Mouse (Mus musculus) hindbrain, embryonic 10.5 days (tissue): ENCODE measurements at regions not wholly inside any gene's neighbourhood (a gene's known extent, or its start where the extent isn't known, plus 50 kb on each side); places are given as distances from the start of the nearest gene placed in this dataset.
A peak's percentile ranks its signal among the peaks of the same experiment; 100 is the strongest.

Source experiments
- DNase-seq: peaks from one replicate; pipeline ENCODE4 v3.0.0-alpha.2; 2017; ENCODE audit warnings: low spot score
- H3K27ac ChIP-seq: fragments of 300-500 bp; sonication (generic); 2 replicates; pipeline ENCODE4 v1.5.1; 2016; ENCODE audit warnings: mild to moderate bottlenecking, moderate library complexity
- H3K27me3 ChIP-seq: fragments of 300-500 bp; sonication (generic); 2 replicates; pipeline ENCODE4 v1.6.1; 2016; ENCODE audit warnings: mild to moderate bottlenecking; ENCODE audit not compliant: poor library complexity, insufficient read depth, severe bottlenecking
- H3K36me3 ChIP-seq: fragments of 300-500 bp; sonication (generic); 2 replicates; pipeline ENCODE4 v1.6.1; 2016; ENCODE audit warnings: mild to moderate bottlenecking, moderate library complexity
- H3K4me1 ChIP-seq: fragments of 300-500 bp; sonication (generic); replicated peaks from 2 replicates; pipeline ENCODE4 v1.6.1; 2016; ENCODE audit warnings: mild to moderate bottlenecking
- H3K4me3 ChIP-seq: fragments of 300-500 bp; sonication (generic); 2 replicates; pipeline ENCODE4 v1.5.1; 2016; ENCODE audit warnings: mild to moderate bottlenecking, moderate library complexity
- H3K9me3 ChIP-seq: fragments of 300-500 bp; sonication (generic); 2 replicates; pipeline ENCODE4 v1.6.1; 2016; ENCODE audit warnings: mild to moderate bottlenecking, moderate library complexity
- whole genome bisulfite sequencing: fragments of 180-500 bp; shearing (Covaris S2); methylation state at CpG from one replicate; pipeline ENCODE4 v1.1.7; 2016; 5-methylcytosine and 5-hydroxymethylcytosine counted together

DNA sequence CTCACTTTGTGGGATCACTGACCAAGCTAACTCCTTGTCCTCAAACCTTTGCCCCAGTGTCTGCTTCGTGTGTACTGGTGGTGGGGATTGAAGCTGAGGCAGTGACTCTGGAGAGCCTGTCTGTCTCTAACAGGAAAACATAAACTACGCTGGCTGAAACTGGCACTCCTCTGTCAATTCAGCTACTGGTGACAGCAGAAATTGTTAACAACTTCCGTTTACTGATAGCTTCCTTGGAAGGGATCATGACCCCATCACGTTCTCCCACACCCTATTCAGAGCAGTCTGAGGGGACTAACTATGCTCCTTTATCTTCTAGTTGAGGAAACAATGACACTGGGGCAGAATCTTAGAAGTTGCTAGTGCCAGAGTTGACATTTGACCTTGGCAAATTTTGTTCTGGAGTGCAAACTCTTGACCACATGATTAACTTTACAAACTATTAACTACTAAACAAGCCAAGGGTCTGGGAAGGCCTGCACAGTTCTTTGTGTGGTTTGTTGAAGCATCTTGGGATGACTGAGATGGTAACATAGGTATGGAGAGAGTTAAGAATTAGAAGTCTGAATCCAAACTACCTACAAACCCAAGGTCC is 96.7 kb upstream of the Max start:
- H3K4me1 ChIP-seq: peaks cover 31% of the 10 kb centered on the region
- DNase-seq: no peak
- no peaks in the 10 kb centered on the region for H3K9me3 ChIP-seq
- H3K27ac ChIP-seq: no peak overlapping the region
- no peak overlapping the region for H3K4me3 ChIP-seq
- WGBS: 27% methylated on average over 4 of the region's 4 CpGs
- H3K27me3 ChIP-seq: peaks cover 31% of the 10 kb centered on the region; the same call in 1 of the 2 replicates
- no peaks in the 10 kb centered on the region for H3K36me3 ChIP-seq

DNA sequence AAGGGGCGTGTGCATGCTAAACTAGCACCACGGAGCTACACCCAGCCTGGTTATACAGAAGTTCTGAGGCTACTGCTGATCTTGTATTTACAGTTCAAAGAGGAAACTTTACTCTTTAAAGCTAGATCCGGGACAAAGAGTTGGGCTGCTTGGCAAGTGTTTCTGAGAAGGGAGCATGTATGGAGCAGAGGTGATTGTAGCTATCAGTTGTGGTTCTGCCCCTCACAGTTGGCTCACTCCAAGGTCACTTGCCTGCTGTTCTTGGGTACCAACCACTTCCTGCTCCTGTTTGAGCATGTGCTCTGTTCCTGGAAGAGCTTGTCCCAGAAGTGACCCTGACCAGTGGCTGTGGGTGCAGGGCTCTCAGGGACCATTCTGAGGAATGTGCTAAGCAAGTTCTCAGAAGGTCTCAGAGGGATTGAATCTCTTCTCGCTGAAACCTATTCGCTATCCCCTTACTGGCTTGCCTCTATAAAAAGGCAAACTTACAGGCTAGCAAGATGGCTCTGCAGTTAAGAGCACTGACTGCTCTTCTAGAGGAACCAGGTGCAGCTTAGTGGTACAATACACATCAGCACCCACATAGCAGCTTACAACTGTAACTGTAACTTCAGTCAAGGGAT is 94.9 kb upstream of the Max start:
- Histone ChIP-seq H3K9me3 (no peaks in the 10 kb centered on the region), H3K4me1 (peaks cover 31% of the 10 kb centered on the region), H3K27ac (no peak overlapping the region), H3K4me3 (no peak overlapping the region), H3K27me3 (peaks cover 34% of the 10 kb centered on the region), H3K36me3 (no peaks in the 10 kb centered on the region)
- 73% methylated on average over 5 of the region's 5 CpGs for WGBS
- DNase-seq: no peak

DNA sequence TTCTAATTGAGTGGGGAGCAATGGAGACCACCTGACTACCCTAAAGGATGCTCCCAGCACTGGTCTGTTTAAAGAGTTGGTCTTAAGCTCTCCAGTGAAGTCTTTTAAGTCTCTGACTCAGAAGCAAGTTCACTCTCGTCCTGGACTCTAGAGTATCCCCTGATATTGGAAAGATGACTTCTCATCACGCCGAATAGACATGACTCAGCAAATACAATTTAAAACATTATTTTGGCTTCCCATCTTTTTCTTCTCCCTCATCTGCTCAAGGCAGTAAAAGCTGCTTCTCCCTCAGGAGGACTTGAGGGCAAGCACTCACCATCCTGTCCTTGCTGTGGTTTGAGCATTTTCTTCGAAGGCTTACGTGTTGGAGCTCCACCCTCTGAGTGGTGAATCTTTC is 92.7 kb upstream of the Max start:
- Histone ChIP-seq H3K4me3 (no peak overlapping the region), H3K27me3 (peaks cover 34% of the 10 kb centered on the region), H3K4me1 (peaks cover 12% of the 10 kb centered on the region), H3K36me3 (no peaks in the 10 kb centered on the region), H3K27ac (no peak overlapping the region), H3K9me3 (no peaks in the 10 kb centered on the region)
- WGBS: 92% methylated on average over 5 of the region's 5 CpGs
- DNase-seq: no peak

DNA sequence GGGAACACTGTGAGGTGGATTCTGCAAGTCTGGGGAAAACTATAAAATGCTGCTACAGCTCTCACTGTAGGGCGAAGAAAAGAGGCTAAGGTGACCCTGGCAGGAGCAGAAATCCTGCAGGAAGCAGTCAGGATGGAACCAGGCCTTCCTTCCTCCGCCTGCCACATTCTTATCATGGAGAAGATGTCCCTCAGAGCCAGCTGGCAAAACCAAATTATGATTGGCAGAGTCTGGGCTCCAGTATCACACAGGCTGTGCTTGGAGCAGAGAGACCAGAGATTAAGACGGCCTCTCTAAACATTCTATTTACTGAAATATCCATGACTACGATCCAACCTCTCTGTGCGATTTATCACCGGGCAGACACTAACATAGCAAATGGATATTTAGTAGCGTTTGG is 92.2 kb upstream of the Max start:
- DNase-seq: no peak
- Histone ChIP-seq H3K36me3 (no peaks in the 10 kb centered on the region), H3K4me1 (peaks cover 12% of the 10 kb centered on the region; the same call in 1 of the 2 replicates), H3K4me3 (no peak overlapping the region), H3K27ac (no peak overlapping the region), H3K27me3 (peaks cover 35% of the 10 kb centered on the region), H3K9me3 (no peaks in the 10 kb centered on the region)
- 92% methylated on average over 7 of the region's 7 CpGs for WGBS

DNA sequence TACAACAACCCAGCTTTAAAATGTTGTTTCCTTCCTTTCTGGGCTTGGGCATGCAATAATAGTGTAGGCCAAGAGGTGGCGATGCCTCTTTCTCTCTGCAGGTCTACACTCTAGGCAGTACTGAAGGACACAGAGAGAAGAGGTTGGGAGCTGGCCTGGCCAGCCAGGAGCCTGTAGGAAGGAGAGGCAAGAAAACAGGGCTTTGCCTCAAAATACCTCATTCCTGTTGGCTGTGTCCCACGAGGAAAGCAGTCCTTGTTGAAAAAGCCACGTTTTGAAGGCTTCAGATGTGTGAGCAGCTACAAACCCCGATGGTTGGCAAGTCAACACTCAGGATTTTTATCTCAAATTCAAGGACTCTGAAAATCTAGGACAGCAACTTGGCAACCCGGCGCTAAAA is 90.9 kb upstream of the Max start:
- peak; percentile 40 for DNase-seq
- Histone ChIP-seq H3K36me3 (no peaks in the 10 kb centered on the region), H3K4me1 (peaks cover 13% of the 10 kb centered on the region), H3K4me3 (no peak overlapping the region), H3K9me3 (no peaks in the 10 kb centered on the region), H3K27ac (no peak overlapping the region), H3K27me3 (peaks cover 40% of the 10 kb centered on the region)
- WGBS: 74% methylated on average over 6 of the region's 6 CpGs

DNA sequence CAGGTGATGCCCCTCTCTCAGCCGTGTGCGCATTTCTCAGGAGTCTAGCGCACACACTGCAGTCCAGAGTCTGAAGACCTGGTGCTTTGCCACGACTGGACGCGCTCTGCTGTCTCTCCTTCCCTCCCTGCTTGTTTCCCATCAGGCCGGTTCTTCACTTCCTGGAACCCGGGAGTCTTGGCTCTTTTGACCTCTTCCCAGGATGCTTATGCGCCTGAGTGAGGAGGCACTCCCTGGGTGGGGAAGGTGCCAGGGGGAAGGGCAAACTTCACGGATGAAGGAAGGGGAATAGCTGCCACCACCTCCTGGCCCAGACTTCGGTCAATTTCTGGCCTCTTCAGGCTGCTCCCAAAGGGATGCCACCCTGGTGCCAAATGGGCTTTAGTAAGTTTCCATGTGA is 86.4 kb upstream of the Max start:
- Histone ChIP-seq H3K4me3 (no peak overlapping the region), H3K36me3 (no peaks in the 10 kb centered on the region), H3K27me3 (peaks cover 19% of the 10 kb centered on the region), H3K27ac (no peak overlapping the region), H3K4me1 (peaks cover 9% of the 10 kb centered on the region), H3K9me3 (no peaks in the 10 kb centered on the region)
- no peak for DNase-seq
- WGBS: 37% methylated on average over 11 of the region's 11 CpGs

DNA sequence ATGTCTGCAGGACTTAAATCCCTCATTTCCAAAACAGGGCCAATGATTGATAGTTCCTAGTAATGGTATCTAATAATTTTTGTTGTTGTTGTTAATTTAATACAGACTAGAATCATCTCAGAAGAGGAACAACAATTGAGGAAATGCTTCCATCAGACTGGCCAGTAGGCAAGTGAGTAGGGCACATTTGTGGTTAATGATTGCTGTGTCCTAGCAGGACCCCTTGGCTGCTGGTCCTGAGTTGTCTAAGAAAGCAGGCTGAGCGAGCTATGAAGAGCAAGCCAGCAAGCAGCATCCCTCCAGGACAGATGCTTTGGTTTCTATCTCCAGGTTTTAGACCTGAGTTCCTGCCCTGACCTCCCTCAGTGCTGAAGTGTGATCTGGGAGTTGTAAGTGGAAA is 85.3 kb upstream of the Max start:
- Histone ChIP-seq H3K27ac (no peak overlapping the region), H3K9me3 (no peaks in the 10 kb centered on the region), H3K36me3 (no peaks in the 10 kb centered on the region), H3K4me3 (no peak overlapping the region), H3K27me3 (peaks cover 19% of the 10 kb centered on the region), H3K4me1 (peaks cover 9% of the 10 kb centered on the region)
- 77% methylated on average over 1 of the region's 1 CpGs for WGBS
- DNase-seq: no peak

DNA sequence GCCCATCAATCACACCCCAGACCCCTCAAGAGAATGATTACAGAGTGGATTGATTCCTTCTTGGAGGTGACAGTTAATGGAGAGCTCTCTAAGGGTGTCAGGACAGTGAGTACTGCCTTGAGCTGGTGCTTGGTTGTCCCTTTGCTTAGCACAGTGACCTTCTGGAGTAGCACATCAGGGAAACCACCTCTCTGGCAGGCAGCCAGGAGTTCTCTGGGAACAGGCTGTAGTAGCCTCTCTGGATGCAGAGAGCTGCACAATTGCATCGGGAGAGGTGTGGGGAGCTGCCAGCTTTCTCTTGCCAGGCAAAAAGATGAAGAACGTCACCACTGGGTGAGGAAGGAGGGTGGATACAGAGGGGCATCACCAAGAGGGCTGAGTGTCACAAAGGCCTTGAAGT is 84.0 kb upstream of the Max start:
- H3K9me3 ChIP-seq: no peaks in the 10 kb centered on the region
- H3K4me1 ChIP-seq: peaks cover 17% of the 10 kb centered on the region
- H3K4me3 ChIP-seq: no peak overlapping the region
- H3K27me3 ChIP-seq: peaks cover 15% of the 10 kb centered on the region
- H3K36me3 ChIP-seq: no peaks in the 10 kb centered on the region
- no peak for DNase-seq
- 96% methylated on average over 2 of the region's 2 CpGs for WGBS
- no peak overlapping the region for H3K27ac ChIP-seq

DNA sequence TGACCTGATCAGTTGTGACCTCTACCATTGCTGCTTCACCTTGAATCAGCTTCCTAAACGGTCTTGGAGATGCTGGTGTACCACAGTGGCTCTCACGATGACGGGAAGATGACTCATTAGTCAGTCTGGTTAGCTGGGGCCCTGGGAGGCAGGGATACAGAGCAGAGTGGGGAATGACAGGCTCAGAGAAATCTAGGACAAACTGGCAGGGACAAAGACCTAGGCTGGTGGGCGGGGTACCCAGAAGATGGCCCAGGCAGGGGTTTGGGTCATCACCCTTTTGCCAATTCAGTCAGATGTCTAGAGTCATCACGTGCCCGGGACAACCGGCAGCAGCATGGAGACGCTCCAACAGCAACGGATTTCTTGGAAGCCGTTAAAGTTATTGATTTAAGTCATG is 83.4 kb upstream of the Max start:
- Histone ChIP-seq H3K4me3 (no peak overlapping the region), H3K4me1 (peaks cover 20% of the 10 kb centered on the region), H3K27ac (no peak overlapping the region), H3K36me3 (no peaks in the 10 kb centered on the region), H3K27me3 (peaks cover 15% of the 10 kb centered on the region), H3K9me3 (no peaks in the 10 kb centered on the region)
- 87% methylated on average over 10 of the region's 10 CpGs for WGBS
- DNase-seq: no peak

DNA sequence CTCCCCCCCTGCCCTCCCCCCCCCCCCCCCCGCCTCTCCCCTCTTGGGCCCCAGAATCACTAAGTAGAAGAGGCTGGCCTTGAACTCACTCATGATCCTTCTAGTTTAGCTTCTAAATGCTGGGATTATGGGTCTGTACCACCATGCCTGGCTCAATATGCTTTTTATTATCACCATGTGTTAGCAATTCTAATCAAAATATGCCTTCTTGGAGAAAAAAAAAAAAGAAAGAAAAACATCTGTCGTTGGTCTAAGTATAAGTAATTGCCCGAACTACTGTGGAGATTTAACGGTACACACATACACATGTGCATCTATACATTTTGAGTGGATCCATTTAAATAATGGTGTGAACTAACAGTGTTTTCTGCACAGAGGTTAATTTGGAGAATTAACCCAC is 80.4 kb upstream of the Max start:
- Histone ChIP-seq H3K27ac (no peak overlapping the region), H3K4me3 (no peak overlapping the region), H3K36me3 (no peaks in the 10 kb centered on the region), H3K4me1 (peaks cover 11% of the 10 kb centered on the region), H3K9me3 (no peaks in the 10 kb centered on the region), H3K27me3 (peaks cover 4% of the 10 kb centered on the region; the same call in 1 of the 2 replicates)
- DNase-seq: no peak
- WGBS: 70% methylated on average over 3 of the region's 4 CpGs

DNA sequence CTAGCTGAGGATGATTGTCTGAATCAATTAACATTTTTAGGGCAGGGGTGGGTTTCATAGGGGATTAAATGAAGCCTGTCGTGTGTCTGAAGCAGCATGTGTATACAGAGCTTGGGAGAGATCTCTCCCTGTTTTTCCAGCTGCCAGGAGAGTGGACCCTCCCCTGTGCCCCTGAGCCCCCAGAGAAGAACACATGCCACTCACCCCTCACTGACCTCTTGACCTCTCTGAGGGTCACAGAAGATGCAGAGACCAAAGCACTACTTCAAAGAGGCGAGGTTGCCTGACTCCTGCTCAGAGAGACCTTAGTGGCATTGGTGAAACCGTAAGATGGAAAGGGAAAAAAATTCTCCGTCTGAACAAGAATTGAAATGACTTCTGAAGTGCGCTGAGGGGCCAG is 79.1 kb upstream of the Max start:
- 21% methylated on average over 5 of the region's 5 CpGs for WGBS
- Histone ChIP-seq H3K36me3 (no peaks in the 10 kb centered on the region), H3K4me3 (no peak overlapping the region), H3K27me3 (no peaks in the 10 kb centered on the region), H3K9me3 (no peaks in the 10 kb centered on the region), H3K4me1 (peaks cover 11% of the 10 kb centered on the region), H3K27ac (no peak overlapping the region)
- DNase-seq: peak; percentile 59

DNA sequence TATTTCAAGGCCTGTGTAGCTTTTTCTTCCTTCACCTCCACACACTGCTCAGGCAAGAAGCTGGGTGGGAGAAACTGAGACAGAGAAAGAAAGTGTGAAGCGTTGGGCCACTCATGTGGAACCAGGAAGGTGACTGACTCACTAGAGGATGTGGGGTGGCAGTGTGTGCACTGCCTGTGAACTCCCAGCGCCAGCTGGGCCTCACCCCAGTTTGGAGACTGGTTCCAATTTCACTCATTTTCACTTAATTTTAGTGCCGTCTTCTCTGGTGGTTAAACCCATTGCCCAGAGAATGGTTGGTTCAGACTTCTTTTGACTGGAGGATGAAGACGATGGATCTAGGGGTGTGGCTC is 77.9 kb upstream of the Max start:
- no peaks in the 10 kb centered on the region for H3K9me3 ChIP-seq
- H3K36me3 ChIP-seq: no peaks in the 10 kb centered on the region
- DNase-seq: no peak
- H3K4me3 ChIP-seq: no peak overlapping the region
- no peak overlapping the region for H3K27ac ChIP-seq
- 86% methylated on average over 4 of the region's 4 CpGs for WGBS
- no peaks in the 10 kb centered on the region for H3K27me3 ChIP-seq
- peaks cover 11% of the 10 kb centered on the region for H3K4me1 ChIP-seq

DNA sequence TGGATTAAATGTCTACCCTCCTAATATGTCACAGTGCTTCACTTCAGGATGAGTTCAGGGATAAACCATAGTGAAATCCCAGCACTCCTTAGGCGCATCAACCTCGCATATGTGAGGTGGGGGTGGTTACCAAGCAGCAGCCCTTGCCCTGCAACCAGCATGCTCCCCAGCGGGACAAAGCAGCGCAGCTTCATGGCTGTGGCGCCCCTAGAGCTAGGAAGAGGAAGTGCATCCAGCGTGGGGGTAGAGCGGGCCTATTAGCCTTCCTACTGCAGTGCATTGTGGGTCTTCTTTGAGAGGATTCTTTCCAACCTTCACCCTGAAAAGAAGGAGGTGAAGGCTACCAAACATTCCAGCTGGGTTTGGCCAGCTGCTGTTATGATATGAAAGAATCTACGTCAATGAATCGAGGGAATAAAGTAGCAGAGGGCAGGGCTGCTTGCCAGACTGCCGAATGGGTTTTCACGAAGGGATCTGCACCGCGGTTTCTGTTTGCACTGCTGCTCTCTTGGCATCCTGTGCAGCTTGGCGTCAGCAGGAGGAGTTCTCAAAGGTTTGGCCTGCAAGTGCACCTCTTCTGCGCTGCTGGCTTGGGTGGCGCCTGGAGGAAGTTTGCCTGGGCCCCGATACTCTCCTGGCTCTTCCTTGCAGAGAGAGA is 77.4 kb upstream of the Max start:
- Histone ChIP-seq H3K4me1 (peaks cover 11% of the 10 kb centered on the region), H3K36me3 (no peaks in the 10 kb centered on the region), H3K9me3 (no peaks in the 10 kb centered on the region), H3K4me3 (no peak overlapping the region), H3K27ac (no peak overlapping the region), H3K27me3 (no peaks in the 10 kb centered on the region)
- WGBS: 84% methylated on average over 17 of the region's 17 CpGs
- DNase-seq: no peak
